Mouse (Mus musculus): ENCODE results near the gene Plagl1.

The Plagl1 gene

GRCm38 (mm10) chr10:13082459-13082858 lies 22.2 kb downstream of the Plagl1 start:
- DNase-seq (ENCODE audit: low read depth, low spot score): no peak

GRCm38 (mm10) chr10:13090596-13091424 lies 30.5 kb downstream of the Plagl1 start:
- DNase-seq (ENCODE audit: low read depth, low spot score): peak; percentile 62

- no peak for DNase-seq (ENCODE audit: low read depth, low spot score)
Observed at GRCm38 (mm10) chr10:13092996-13093395, 32.7 kb downstream of the Plagl1 start.

DNA sequence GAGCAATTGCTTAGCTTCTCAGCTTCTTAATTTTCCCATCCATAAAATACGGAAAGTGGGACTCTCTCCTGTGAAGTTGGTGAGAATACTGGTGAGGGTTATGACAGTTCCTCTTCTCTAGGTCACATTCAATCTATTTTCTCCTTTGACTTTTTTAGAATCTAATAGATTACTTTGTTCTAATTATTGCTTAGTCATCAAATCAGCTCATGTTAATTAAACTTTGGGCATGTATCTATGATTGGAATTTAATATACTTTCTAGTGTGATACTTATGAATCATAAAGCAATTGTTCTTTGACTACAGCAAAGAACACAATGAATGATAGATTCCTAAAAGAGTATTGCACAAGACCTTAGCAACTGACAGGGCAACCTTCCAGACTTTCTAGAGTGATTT lies 38.6 kb downstream of the Plagl1 start:
- no peak for DNase-seq (ENCODE audit: low read depth, low spot score)

GRCm38 (mm10) chr10:13100061-13100648 lies 39.9 kb downstream of the Plagl1 start:
- DNase-seq (ENCODE audit: low read depth, low spot score): no peak

DNA sequence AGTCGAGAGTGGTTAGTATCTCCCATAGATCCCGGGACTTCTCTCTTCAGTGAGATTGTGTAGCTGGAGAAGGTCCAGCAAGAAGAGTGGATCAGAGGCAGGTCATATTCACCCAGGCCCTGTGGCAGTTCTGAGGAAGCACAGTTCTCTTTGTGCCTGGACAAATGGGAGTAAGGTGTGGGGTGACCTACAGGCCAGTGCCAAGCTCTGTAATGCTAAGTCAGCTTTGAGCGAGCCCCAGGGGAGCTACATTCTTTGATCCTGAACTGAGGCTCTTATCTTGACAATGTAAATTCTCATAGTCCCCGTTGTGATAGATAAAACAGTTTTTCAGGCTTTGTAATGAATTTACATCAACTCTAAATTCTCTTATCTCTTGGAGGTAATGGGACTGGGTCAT lies 42.1 kb downstream of the Plagl1 start:
- DNase-seq (ENCODE audit: low read depth, low spot score): peak; percentile 56

DNA sequence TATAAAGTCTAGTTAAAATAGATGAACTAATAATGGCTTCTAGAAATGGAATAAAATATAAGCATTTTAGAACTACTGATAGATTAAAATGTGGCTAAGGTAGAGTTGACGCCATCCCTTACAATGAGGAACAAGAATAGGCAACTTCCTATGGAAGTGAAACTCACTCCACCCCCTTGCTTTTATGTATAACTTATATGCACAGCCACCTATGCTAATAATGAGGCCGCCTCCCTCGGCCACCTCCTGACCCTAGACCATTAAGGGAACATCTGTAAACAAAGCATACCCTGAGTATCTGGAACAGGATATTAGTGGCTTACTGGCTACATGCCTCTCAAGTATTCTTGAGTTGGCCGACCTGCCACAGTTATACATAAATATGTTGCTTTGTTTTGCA lies 43.5 kb downstream of the Plagl1 start:
- DNase-seq (ENCODE audit: low read depth, low spot score): no peak

GRCm38 (mm10) chr10:13106909-13107624 lies 46.8 kb downstream of the Plagl1 start:
- DNase-seq (ENCODE audit: low read depth, low spot score): no peak

GRCm38 (mm10) chr10:13108021-13108548 lies 47.8 kb downstream of the Plagl1 start:
- peak; percentile 97 for DNase-seq (ENCODE audit: low read depth, low spot score)

DNA sequence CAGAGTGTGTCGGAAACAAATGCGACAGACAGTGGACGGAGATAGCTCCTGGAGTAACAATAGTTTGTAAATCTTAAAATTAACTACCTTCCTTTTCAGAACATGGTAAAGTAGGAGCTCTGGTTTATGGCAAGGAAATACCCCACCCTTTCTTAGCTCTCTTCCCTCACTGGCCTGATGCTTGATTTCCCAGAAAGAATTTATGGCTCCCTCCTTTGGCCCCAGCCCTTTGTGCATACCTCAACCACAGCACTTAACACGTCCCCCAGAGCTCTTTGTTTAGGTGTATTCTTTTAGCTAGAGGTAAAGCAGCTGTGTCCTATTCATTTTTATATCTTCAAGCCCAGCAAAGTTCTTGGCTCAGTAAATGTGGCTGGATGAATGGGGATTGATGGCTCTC lies 48.5 kb downstream of the Plagl1 start:
- DNase-seq (ENCODE audit: low read depth, low spot score): peak; percentile 72

DNA sequence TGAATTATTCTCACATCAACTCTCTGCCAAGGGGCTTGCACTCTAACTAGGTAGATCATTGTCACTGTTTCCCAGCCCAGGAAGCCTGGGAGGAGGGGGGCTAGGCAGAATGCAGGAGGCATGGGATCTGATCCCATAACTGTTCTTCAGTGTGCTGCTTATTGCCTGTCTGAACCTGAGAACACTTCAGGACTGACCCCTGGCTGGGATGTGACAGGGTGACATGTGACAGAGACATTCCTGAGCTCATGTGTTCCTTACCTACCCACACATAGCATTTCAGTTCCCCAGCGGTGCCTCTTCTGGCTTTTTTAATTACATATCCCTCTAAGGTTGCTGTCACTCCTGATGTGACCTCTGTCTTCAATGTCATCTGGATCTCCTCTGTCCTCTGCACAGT lies 49.5 kb downstream of the Plagl1 start:
- DNase-seq (ENCODE audit: low read depth, low spot score): peak; percentile 25

DNA sequence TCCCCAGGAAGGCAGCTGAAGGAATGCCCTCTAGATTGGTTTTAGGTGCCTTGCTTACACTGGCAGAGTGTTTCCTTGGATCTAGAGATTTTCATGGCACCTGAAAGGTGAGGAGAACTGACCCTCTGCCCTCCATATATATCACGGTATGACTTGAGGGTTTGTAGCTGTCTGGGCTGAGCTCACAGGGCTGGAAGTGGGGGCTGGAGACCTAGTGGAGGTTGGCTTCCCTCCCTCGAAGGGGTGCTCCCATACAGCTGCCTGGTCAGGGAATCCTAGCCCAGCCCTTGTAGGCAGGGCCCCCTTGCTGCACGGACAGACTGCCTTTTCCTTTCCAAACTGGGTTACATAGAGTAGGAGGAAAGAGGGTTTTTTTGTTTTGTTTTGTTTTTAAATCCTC lies 52.5 kb downstream of the Plagl1 start:
- no peak for DNase-seq (ENCODE audit: low read depth, low spot score)

- DNase-seq (ENCODE audit: low read depth, low spot score): no peak
Observed at GRCm38 (mm10) chr10:13113641-13114040, 53.3 kb downstream of the Plagl1 start.

- no peak for DNase-seq (ENCODE audit: low read depth, low spot score)
Observed at GRCm38 (mm10) chr10:13115030-13115429, 54.7 kb downstream of the Plagl1 start.

- peak; percentile 65 for DNase-seq (ENCODE audit: low read depth, low spot score)
Observed at GRCm38 (mm10) chr10:13116706-13117665, 56.7 kb downstream of the Plagl1 start.

GRCm38 (mm10) chr10:13118024-13118769 lies 57.9 kb downstream of the Plagl1 start:
- no peak for DNase-seq (ENCODE audit: low read depth, low spot score)

DNA sequence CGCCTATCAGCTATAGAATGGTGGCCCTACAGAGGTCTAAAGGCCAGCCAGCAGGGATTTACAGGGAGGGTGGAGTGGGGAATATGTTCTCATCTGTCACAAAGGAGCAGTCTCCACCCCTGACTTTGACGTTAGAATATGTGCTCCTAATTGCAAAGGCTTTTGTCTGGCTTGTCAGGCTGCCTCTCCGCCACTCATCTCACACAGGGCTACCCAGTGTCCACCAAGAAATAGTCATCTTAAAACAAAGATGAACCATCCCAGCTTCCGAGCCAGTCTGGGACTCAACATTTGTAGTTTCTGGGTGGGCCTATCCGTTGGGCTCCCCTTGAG lies 58.4 kb downstream of the Plagl1 start:
- DNase-seq (ENCODE audit: low read depth, low spot score): no peak

DNA sequence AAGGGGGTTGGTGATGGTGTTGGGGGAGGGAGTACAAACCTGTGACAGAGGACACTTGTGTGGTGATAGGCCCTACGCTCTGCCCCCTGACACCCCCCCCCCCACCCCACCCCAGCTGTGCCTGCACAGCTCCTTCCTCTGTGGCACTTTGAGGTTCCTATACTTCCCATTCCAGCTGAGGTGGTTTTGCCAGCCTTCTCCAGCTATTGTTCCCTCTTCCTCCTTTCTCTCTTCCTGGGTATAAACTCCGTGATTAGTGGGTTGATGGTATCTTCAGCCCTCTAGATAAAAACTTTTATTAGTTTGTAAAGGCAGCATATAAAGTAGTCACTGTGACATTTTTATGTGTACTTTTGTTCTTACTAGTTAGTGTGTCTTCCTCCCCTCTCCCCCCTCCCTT lies 59.0 kb downstream of the Plagl1 start:
- DNase-seq (ENCODE audit: low read depth, low spot score): no peak

GRCm38 (mm10) chr10:13125811-13126210 lies 65.5 kb downstream of the Plagl1 start:
- peak; percentile 18 for DNase-seq (ENCODE audit: low read depth, low spot score)

DNA sequence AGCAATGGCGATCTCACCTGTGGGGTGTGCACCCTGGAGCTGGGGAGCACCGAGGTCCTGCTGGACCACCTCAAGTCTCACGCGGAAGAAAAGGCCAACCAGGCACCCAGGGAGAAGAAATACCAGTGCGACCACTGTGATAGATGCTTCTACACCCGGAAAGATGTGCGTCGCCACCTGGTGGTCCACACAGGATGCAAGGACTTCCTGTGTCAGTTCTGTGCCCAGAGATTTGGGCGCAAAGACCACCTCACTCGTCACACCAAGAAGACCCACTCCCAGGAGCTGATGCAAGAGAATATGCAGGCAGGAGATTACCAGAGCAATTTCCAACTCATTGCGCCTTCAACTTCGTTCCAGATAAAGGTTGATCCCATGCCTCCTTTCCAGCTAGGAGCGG lies 67.0 kb downstream of the Plagl1 start:
- DNase-seq (ENCODE audit: low read depth, low spot score): peak; percentile 57

DNA sequence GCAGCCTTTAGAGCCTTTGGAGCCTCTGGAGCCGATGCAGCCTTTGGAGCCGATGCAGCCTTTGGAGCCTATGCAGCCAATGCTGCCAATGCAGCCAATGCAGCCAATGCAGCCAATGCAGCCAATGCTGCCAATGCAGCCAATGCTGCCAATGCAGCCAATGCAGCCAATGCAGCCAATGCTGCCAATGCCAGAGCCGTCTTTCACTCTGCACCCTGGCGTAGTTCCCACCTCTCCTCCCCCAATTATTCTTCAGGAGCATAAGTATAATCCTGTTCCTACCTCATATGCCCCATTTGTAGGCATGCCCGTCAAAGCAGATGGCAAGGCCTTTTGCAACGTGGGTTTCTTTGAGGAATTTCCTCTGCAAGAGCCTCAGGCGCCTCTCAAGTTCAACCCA lies 67.6 kb downstream of the Plagl1 start:
- DNase-seq (ENCODE audit: low read depth, low spot score): no peak
